Mouse (Mus musculus) heart, postnatal 0 days (tissue): ENCODE results near the gene Mef2a. TPM values are rescaled to one million over a fixed set of nuclear protein-coding genes. Genes with fewer than 3 reads are reported as not detected.
"Not testable (repeated sequence)": the region's sequence is repeated elsewhere in the genome, so short reads cannot be mapped to it uniquely, and the experiment has no call there.

Experiments used
- ATAC-seq: fragments of 200-750 bp; cut with Nextera tagmentation; 2 replicates; pipeline ENCODE4 v1.8.0; 2017; ENCODE audit warnings: low read depth, moderate number of reproducible peaks, moderate library complexity; ENCODE audit not compliant: insufficient read depth
- DNase-seq: peaks from one replicate; pipeline ENCODE4 v3.0.0-alpha.2; 2016; ENCODE audit warnings: low spot score
- H3K27ac ChIP-seq: fragments of 300-500 bp; sonication (generic); 2 replicates; pipeline ENCODE4 v1.5.1; 2014; ENCODE audit warnings: low read depth, mild to moderate bottlenecking
- H3K27me3 ChIP-seq: fragments of 300-500 bp; sonication (generic); 2 replicates; pipeline ENCODE4 v1.6.1; 2014; ENCODE audit warnings: low read length, mixed read lengths; ENCODE audit not compliant: control insufficient read depth, insufficient read depth
- H3K36me3 ChIP-seq: fragments of 300-500 bp; sonication (generic); replicated peaks from 2 replicates; pipeline ENCODE4 v1.6.1; 2014; ENCODE audit warnings: low read length, mixed read lengths; ENCODE audit not compliant: control insufficient read depth, insufficient read depth
- H3K4me1 ChIP-seq: fragments of 300-500 bp; sonication (generic); 2 replicates; pipeline ENCODE4 v1.6.1; 2014; ENCODE audit warnings: antibody characterized with exemption; ENCODE audit not compliant: control insufficient read depth, insufficient read depth
- H3K4me2 ChIP-seq: fragments of 300-500 bp; sonication (generic); 2 replicates; pipeline ENCODE4 v1.6.1; 2014; ENCODE audit warnings: low read depth, mild to moderate bottlenecking, low read length, moderate library complexity
- H3K4me3 ChIP-seq: fragments of 300-500 bp; sonication (generic); 2 replicates; pipeline ENCODE4 v1.5.1; 2014; ENCODE audit warnings: low read depth, low read length
- H3K9ac ChIP-seq: fragments of 300-500 bp; sonication (generic); replicated peaks from 2 replicates; pipeline ENCODE4 v1.6.1; 2014; ENCODE audit warnings: low read depth, low read length, mixed read lengths
- H3K9me3 ChIP-seq: fragments of 300-500 bp; sonication (generic); replicated peaks from 2 replicates; pipeline ENCODE4 v1.6.1; 2016; ENCODE audit warnings: low read length; ENCODE audit not compliant: control insufficient read depth
- CTCF ChIP-seq: IDR thresholded peaks from 2 replicates; pipeline ENCODE4 v1.5.1; 2016; ENCODE audit warnings: antibody characterized with exemption, control low read depth, low read depth
- EP300 ChIP-seq: IDR thresholded peaks from 2 replicates; pipeline ENCODE4 v1.6.1; 2016; ENCODE audit warnings: antibody characterized with exemption, low read depth
- WGBS: fragments of 180-500 bp; shearing (Covaris S2); extraction: QIAGEN DNeasy Blood & Tissue Kit; methylation state at CpG from one replicate; pipeline ENCODE4 v1.1.7; 2014; 5-methylcytosine and 5-hydroxymethylcytosine counted together
- polyA plus RNA-seq: library from polyadenylated mRNA; unstranded; fragments of >200 nt; fragmentation: Nextera tagmentation; extraction: Ambion mirVana; gene quantifications from 2 replicates; pipeline ENCODE4 v1.2.1, GENCODE M21; 2015
- total RNA-seq: library from RNA; depleted of rRNA; stranded (reverse); fragments of >200 nt; gene quantifications from 2 replicates; pipeline ENCODE4 v1.2.3, GENCODE M21; 2014; ENCODE audit warnings: low replicate concordance

Gene Mef2a
- total and polyA plus RNA-seq, 2 experiments from 2014 or later: 112 to 165 TPM

DNA sequence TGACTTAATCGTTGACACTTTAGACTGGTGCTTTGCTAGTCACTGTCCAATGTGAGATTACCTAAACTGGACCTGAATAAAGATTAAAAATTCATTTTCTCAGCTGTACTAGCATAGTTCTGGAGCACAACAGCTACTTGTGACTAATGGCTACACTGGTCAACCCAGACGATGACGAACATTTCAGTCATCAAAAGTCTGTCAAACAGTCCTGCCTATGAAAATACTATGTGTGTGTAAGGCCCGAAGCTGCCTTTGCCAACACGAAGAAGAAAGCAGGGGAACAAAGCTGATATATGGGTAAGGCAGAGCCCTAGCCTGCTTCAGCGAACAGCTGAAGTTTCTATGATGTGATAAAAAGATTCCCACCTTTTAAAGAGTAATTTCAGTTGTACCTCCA, 89.1 kb downstream of the Mef2a start:
- WGBS: 92% methylated on average over 6 of the region's 6 CpGs
- no peak for TF ChIP-seq EP300
- TF ChIP-seq CTCF: no peak

DNA sequence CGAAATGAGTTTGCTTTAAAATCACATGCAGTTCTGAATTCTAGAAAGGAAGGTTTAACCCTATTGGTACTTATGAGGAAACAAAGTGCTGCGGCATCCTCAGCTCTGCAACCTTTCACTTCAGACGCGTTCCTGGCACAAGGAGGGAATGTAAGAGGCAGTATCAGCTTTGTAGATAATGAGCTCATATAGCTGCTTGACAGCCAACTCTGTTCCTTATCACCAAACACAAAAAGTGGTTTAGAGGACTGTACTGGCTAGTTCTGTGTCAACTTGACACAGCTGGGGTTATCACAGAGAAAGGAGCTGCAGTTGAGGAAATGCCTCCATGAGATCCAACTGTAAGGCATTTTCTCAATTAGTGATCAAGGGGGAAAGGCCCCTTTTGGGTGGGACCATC, 102.2 kb downstream of the Mef2a start:
- Histone ChIP-seq H3K4me1 (peaks cover 25% of the 10 kb centered on the region), H3K27ac (peak overlapping the region; percentile 51), H3K4me2 (peak overlapping the region; percentile 20), H3K36me3 (peaks cover 19% of the 10 kb centered on the region)
- not testable (repeated sequence) for H3K27me3 ChIP-seq, H3K4me3 ChIP-seq, H3K9me3 ChIP-seq, H3K9ac ChIP-seq
- DNase-seq: peak; percentile 64
- peak; percentile 69 for ATAC-seq
- 0 out of 2 replicates have a peak, but pooled peaks have one; percentile 33 for TF ChIP-seq EP300
- 20% methylated on average over 4 of the region's 4 CpGs for WGBS

More for the DNA sequence above, 89.1 kb downstream of the Mef2a start:
- peaks cover 20% of the 10 kb centered on the region for H3K36me3 ChIP-seq
- ATAC-seq (no peak), DNase-seq (no peak)
- no peak overlapping the region for H3K4me3 ChIP-seq
- H3K9ac ChIP-seq: no peak overlapping the region
- no peaks in the 10 kb centered on the region for H3K27me3 ChIP-seq
- no peak overlapping the region for H3K27ac ChIP-seq
- H3K9me3 ChIP-seq: no peaks in the 10 kb centered on the region
- no peak overlapping the region for H3K4me2 ChIP-seq
- peaks cover 18% of the 10 kb centered on the region; the same call in 1 of the 2 replicates for H3K4me1 ChIP-seq

DNA sequence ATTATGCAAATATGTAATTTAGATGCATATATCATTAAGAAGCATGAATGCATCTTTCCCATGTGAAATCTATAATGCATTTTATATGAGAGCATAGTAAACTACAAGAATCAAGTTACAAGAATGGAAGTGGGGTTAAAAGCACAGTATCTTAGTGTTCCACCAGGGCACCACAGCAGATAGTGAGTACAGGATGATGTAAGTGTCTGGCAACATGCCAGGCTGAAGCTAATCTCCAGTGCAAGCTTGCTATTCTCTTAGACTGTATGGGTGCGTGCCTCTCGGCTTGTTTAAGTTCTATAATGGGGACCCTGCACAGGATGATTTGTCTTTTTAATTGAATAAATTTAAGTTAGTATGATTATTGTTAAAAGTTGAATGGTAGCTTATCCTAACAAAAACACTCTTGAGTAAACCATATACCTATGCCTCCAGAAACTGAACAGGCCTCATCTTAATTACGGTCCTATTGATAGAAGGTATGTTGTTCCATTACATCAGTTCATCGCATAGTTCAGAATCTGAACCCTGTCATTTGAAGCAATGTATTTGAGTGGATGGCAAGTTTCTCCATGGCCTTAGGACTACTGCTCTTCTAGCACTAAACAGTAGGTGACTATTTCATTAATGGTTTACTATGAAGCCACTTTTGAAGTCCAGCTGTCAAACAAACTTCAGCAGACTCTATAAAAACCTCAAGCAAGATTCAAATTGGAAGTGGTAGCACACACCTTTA, 112.7 kb downstream of the Mef2a start:
- Histone ChIP-seq H3K9ac (no peak overlapping the region), H3K4me2 (no peak overlapping the region), H3K36me3 (peaks cover 39% of the 10 kb centered on the region), H3K4me3 (no peak overlapping the region), H3K9me3 (no peaks in the 10 kb centered on the region), H3K27me3 (no peaks in the 10 kb centered on the region), H3K27ac (peak overlapping the region; percentile 25; the same call in 1 of the 2 replicates), H3K4me1 (peaks cover 8% of the 10 kb centered on the region)
- ATAC-seq (peak; percentile 96), DNase-seq (peak; percentile 89)
- TF ChIP-seq CTCF (peak; percentile 37), EP300 (no peak)
- 21% methylated on average over 4 of the region's 4 CpGs for WGBS

DNA sequence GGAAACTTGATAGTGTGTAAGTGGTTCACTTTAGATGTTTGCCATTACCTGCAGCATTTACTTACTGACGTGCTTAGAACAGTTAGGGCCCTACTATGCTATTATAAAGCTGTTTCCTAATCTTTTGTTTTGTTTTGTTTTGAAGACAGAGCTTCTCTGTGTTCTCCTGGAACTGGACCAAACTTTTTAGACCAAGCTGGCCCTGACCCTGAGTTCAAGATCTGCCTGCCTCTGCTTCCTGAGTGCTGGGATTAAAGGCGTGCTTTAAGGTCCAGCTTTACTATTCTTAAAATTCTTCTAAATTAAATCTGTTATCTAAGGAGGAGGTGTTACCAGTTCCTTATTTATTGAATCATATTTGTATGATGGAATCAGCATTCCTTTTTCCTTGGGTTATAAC, 126.6 kb downstream of the Mef2a start:
- ATAC-seq (no peak), DNase-seq (no peak)
- no peak overlapping the region for H3K4me3 ChIP-seq
- WGBS: 53% methylated on average over 2 of the region's 2 CpGs
- H3K4me2 ChIP-seq: no peak overlapping the region
- H3K27me3 ChIP-seq: no peaks in the 10 kb centered on the region
- 0 out of 2 replicates have a peak, but pooled peaks cover 6% of the 10 kb centered on the region for H3K4me1 ChIP-seq
- TF ChIP-seq CTCF (no peak), EP300 (no peak)
- no peak overlapping the region for H3K27ac ChIP-seq
- peaks cover 34% of the 10 kb centered on the region for H3K36me3 ChIP-seq
- no peaks in the 10 kb centered on the region for H3K9me3 ChIP-seq
- no peak overlapping the region for H3K9ac ChIP-seq

DNA sequence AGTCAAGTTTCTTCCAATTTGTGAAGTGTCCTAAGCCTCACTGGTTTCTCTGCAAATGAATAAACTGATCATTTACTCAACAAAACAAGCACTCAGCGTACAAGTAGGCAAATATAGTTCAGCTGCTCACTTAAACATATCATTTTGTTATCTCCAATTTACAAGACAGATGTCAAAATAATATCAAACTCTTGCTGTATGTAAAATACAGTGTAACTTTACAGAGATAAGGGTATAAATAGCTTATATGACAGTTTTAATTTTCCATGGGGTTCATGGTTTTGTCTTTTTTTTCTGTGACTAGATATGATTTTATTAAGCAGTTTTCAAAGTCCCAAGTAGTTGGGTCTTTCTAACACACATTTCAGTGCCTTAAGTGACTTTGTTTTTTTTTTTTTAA, 127.4 kb downstream of the Mef2a start:
- Histone ChIP-seq H3K27ac (peak overlapping the region; percentile 51; the same call in 1 of the 2 replicates), H3K36me3 (peaks cover 33% of the 10 kb centered on the region), H3K27me3 (no peaks in the 10 kb centered on the region), H3K9ac (no peak overlapping the region), H3K4me2 (no peak overlapping the region), H3K4me3 (no peak overlapping the region), H3K9me3 (no peaks in the 10 kb centered on the region), H3K4me1 (0 out of 2 replicates have a peak, but pooled peaks cover 10% of the 10 kb centered on the region)
- TF ChIP-seq EP300 (no peak), CTCF (no peak)
- DNase-seq (no peak), ATAC-seq (no peak)
- 50% methylated on average over 1 of the region's 1 CpGs for WGBS

DNA sequence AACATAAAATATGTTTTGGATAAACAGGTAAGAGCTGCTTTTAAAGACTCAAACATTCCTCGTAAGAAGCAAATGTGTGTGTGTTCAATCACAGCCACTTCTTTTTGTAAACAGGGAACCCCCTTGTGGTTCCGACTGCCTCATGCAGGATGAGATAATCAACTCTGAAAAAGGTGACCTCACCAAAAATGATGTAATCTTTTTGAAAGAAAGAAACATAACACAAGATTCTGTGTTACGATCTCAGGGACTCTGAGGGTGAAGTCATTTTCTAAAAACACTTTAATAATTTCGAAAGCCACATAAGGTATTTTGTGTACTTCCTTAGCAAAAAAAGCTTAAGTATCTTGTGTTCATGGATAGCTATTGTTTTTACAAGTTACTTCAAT, 128.8 kb downstream of the Mef2a start:
- no peak overlapping the region for H3K4me3 ChIP-seq
- H3K9ac ChIP-seq: no peak overlapping the region
- H3K27me3 ChIP-seq: no peaks in the 10 kb centered on the region
- no peak for TF ChIP-seq EP300
- TF ChIP-seq CTCF: no peak; the same call in 1 of the 2 replicates
- no peak overlapping the region for H3K27ac ChIP-seq
- no peaks in the 10 kb centered on the region for H3K9me3 ChIP-seq
- peaks cover 19% of the 10 kb centered on the region; the same call in 1 of the 2 replicates for H3K4me1 ChIP-seq
- H3K36me3 ChIP-seq: peaks cover 35% of the 10 kb centered on the region
- ATAC-seq (peak; percentile 57; the same call in 1 of the 2 replicates), DNase-seq (peak; percentile 75)
- H3K4me2 ChIP-seq: no peak overlapping the region
- 14% methylated on average over 4 of the region's 4 CpGs for WGBS
